Mouse (Mus musculus) CH12.LX (cell line): ENCODE measurements around the gene Cd40.

ENCODE experiments used
- CTCF ChIP-seq, 2 experiments: IDR thresholded peaks in 1 of 2; conservative IDR thresholded peaks in 1 of 2; 2 replicates each; pipeline ENCODE4 v1.5.1; 2011 to 2012; ENCODE audit warnings: low read depth in 2 of 2, low read length in 2 of 2, improper control_type of control experiment in 1 of 2, inconsistent platforms in 1 of 2, mild to moderate bottlenecking in 1 of 2, moderate library complexity in 1 of 2
- ETS1 ChIP-seq: conservative IDR thresholded peaks from 2 replicates; pipeline ENCODE4 v1.6.1; 2012; ENCODE audit warnings: low read depth, mild to moderate bottlenecking, inconsistent platforms, low read length, improper control_type of control experiment, moderate library complexity
- GABPA ChIP-seq: IDR thresholded peaks from 2 replicates; pipeline ENCODE4 v1.6.1; 2012; ENCODE audit warnings: low read depth, low read length, improper control_type of control experiment, inconsistent platforms; ENCODE audit not compliant: insufficient replicate concordance
- HCFC1 ChIP-seq: IDR thresholded peaks from 2 replicates; pipeline ENCODE4 v1.6.1; 2012; ENCODE audit warnings: low read depth, mild to moderate bottlenecking, inconsistent platforms, low read length, improper control_type of control experiment
- POLR2A ChIP-seq: IDR thresholded peaks from 2 replicates; pipeline ENCODE4 v1.6.1; 2011; ENCODE audit warnings: low read depth, mild to moderate bottlenecking, improper control_type of control experiment, low read length
- RCOR1 ChIP-seq: conservative IDR thresholded peaks from 2 replicates; pipeline ENCODE4 v1.6.1; 2012; ENCODE audit warnings: low read depth, mild to moderate bottlenecking, inconsistent platforms, low read length, improper control_type of control experiment
- USF2 ChIP-seq: conservative IDR thresholded peaks from 2 replicates; pipeline ENCODE4 v1.6.1; 2011; ENCODE audit warnings: low read depth, low read length, improper control_type of control experiment
- ZC3H11A ChIP-seq: IDR thresholded peaks from 2 replicates; pipeline ENCODE4 v1.6.1; 2012; ENCODE audit warnings: low read depth, mild to moderate bottlenecking, inconsistent platforms, low read length, improper control_type of control experiment
- ZKSCAN1 ChIP-seq: IDR thresholded peaks from 2 replicates; pipeline ENCODE4 v1.6.1; 2012; ENCODE audit warnings: low read depth, inconsistent platforms, low read length, improper control_type of control experiment, borderline replicate concordance

DNA sequence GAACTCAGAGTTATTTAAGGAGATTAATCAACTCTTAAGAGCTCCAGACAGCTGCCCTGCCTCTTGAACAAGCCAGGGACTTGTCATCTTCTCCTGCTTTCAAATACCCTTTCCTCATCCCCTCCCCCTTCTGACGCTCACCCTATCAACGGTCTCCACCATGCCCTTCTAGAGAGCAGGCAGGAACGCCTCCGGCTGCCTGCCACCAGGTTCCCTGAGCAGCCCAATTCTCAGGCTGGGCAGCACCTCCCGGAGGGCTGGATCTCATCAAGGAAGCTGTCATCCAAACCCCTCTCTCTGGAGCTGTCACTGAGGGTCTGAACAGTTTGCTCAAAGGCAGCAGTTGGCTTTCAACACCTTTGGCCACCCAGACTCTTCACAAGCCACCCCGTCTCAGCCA is 45.3 kb downstream of the Cd40 start:
- TF ChIP-seq ZKSCAN1 (no peak), POLR2A (no peak), USF2 (no peak), RCOR1 (no peak), HCFC1 (no peak), CTCF (conservative IDR thresholded peaks at IDR 0.05 in 1 of 2, IDR thresholded peaks at IDR 0.05 in 1 of 2; ENCODE audit: low read depth in 2 of 2, low read length in 2 of 2) (no peak), ZC3H11A (no peak), GABPA (no peak), ETS1 (no peak)
